Mouse (Mus musculus): ENCODE measurements around the gene Wdr48.
A peak's percentile ranks its signal among the peaks of the same experiment; 100 is the strongest.

Gene Wdr48

GRCm38 (mm10) chr9:119894339-119895009 lies at the start of gene Wdr48:
Wdr48 (plus strand) TSS chr9:119894878.
- peak; percentile 97 to 98 for DNase-seq

- DNase-seq, result no peak
Measured at GRCm38 (mm10) chr9:119847187-119847586, 47.5 kb upstream of the Wdr48 start.

GRCm38 (mm10) chr9:119848671-119849070 lies 46.0 kb upstream of the Wdr48 start:
- DNase-seq, result no peak

- no peak for DNase-seq
Measured at GRCm38 (mm10) chr9:119849214-119849613, 45.5 kb upstream of the Wdr48 start.

GRCm38 (mm10) chr9:119852347-119853030 lies 42.2 kb upstream of the Wdr48 start:
- no peak for DNase-seq

GRCm38 (mm10) chr9:119853071-119853846 lies 41.4 kb upstream of the Wdr48 start:
- no peak for DNase-seq

- DNase-seq, result no peak
Measured at GRCm38 (mm10) chr9:119854170-119854569, 40.5 kb upstream of the Wdr48 start.

GRCm38 (mm10) chr9:119887144-119887901 lies 7.4 kb upstream of the Wdr48 start:
- DNase-seq, result no peak

GRCm38 (mm10) chr9:119888843-119889246 lies 5.8 kb upstream of the Wdr48 start:
- DNase-seq, result no peak

- no peak for DNase-seq
Measured at GRCm38 (mm10) chr9:119889446-119889845, 5.2 kb upstream of the Wdr48 start.

- peak in 1 of 2 experiments; percentile 23 for DNase-seq
Measured at GRCm38 (mm10) chr9:119890692-119891091, 4.0 kb upstream of the Wdr48 start.

GRCm38 (mm10) chr9:119893881-119894280 lies 797 bp upstream of the Wdr48 start:
- no peak for DNase-seq

GRCm38 (mm10) chr9:119895040-119895721 lies 503 bp downstream of the Wdr48 start:
- peak; percentile 68 to 74 for DNase-seq

GRCm38 (mm10) chr9:119899446-119899845 lies 4.8 kb downstream of the Wdr48 start:
- DNase-seq, result no peak

- DNase-seq, result no peak
Measured at GRCm38 (mm10) chr9:119902410-119903151, 7.9 kb downstream of the Wdr48 start.

GRCm38 (mm10) chr9:119908708-119909107 lies 14.0 kb downstream of the Wdr48 start:
- DNase-seq, result no peak

- no peak for DNase-seq
Measured at GRCm38 (mm10) chr9:119909931-119910330, 15.3 kb downstream of the Wdr48 start.

GRCm38 (mm10) chr9:119913087-119913838 lies 18.6 kb downstream of the Wdr48 start:
- DNase-seq, result no peak

GRCm38 (mm10) chr9:119919858-119920257 lies 25.2 kb downstream of the Wdr48 start:
- no peak for DNase-seq

- no peak for DNase-seq
Measured at GRCm38 (mm10) chr9:119923462-119923861, 28.8 kb downstream of the Wdr48 start.
